Comparison of ENCODE assay signal across 8 mouse cellular contexts in the genomic region with DNA sequence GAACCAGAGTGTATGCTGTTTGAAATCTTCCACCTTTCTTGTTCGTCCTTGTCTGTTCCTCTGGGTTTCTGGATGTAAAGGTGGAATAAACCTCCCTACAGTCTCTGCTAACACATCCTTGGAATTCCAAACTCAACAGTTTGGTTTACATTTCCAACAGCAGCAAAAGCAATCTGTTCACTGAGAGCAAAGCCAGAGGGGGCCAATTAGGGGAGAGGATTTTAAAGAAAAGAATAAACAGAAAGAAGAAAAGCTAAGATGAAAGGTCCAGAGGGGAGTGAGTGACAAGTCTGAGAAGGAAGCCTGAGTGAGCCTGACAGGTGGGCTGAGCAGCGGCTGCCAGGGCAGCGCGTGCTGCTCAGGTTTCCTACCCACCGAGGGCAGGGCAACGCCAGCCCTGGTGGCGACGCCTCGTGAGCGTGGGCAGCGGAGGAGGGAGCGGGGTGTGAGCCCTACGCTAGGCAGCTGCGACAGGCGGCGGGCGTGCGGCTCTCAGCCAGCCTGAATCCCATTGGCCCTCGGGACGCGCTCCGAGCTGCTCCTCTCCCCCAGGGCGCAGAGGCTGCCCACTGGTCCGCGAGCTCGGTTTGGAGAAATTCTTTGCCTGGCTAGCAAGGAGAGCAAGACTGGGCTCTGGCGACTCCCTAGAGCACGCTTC. TPM values are rescaled to one million over a fixed set of nuclear protein-coding genes. Genes with fewer than 3 reads are reported as not detected.
A peak's percentile ranks its signal among the peaks of the same experiment; 100 is the strongest.
DNase-seq lines count a peak whose midpoint lies in the region; ATAC-seq and TF ChIP-seq lines count a peak whose summit lies in the region.

A gene (plus strand): TSS at position 648 of the 658 bp plus-strand sequence.

- peak within 1 kb of the TSS; percentile 63 for H3K9ac ChIP-seq in forebrain, postnatal 0 days
- peak within 1 kb of the TSS; percentile 55 for H3K9ac ChIP-seq in neural tube, embryonic 15.5 days (replicated peaks)

- peaks cover 27% of the 10 kb centered on the region for H3K27me3 ChIP-seq in forebrain, postnatal 0 days (ENCODE audit: insufficient read depth, low read length)
- H3K27me3 ChIP-seq in neural tube, embryonic 15.5 days (replicated peaks): peaks cover 30% of the 10 kb centered on the region

- H3K36me3 ChIP-seq in forebrain, postnatal 0 days (ENCODE audit: insufficient read depth): no peaks in the 10 kb centered on the region
- H3K36me3 ChIP-seq in neural tube, embryonic 15.5 days: no peaks in the 10 kb centered on the region

- H3K9me3 ChIP-seq in forebrain, postnatal 0 days (ENCODE audit: low read length): no peaks in the 10 kb centered on the region
- no peaks in the 10 kb centered on the region for H3K9me3 ChIP-seq in neural tube, embryonic 15.5 days (replicated peaks)

- ATAC-seq in forebrain, postnatal 0 days: peak; percentile 79
- ATAC-seq in neural tube, embryonic 15.5 days (ENCODE audit: low FRiP score): peak; percentile 67
- no peak for ATAC-seq in erythroblast, adult 5-6 weeks (replicated peaks; ENCODE audit: low FRiP score, poor library complexity, severe bottlenecking)

- intact Hi-C loops in gastrocnemius, postnatal 14 days (cut with DNase I; ENCODE audit: low total_unique reads): no loop called here
- intact Hi-C loops in left cerebral cortex, postnatal 10 days (cut with DNase I): no loop called here

- 2% methylated on average over 28 of the region's 28 CpGs for WGBS in forebrain, postnatal 0 days
- under 1% methylated on average over 28 of the region's 28 CpGs for WGBS in neural tube, embryonic 15.5 days

- H3K4me3 ChIP-seq in forebrain, postnatal 0 days (ENCODE audit: low read depth, low read length): peak within 1 kb of the TSS; percentile 59
- H3K4me3 ChIP-seq in neural tube, embryonic 15.5 days (replicated peaks): peak within 1 kb of the TSS; percentile 52

- peak within 1 kb of the TSS; percentile 97 for H3K4me2 ChIP-seq in forebrain, postnatal 0 days (ENCODE audit: low read depth)
- peak within 1 kb of the TSS; percentile 98 for H3K4me2 ChIP-seq in neural tube, embryonic 15.5 days

- 0 out of 2 replicates have a peak, but pooled peaks have one; percentile 8 for TF ChIP-seq CTCF in forebrain, postnatal 0 days (IDR thresholded peaks at IDR 0.05; ENCODE audit: low read depth)

- peak; percentile 16 for DNase-seq in gastrocnemius, postnatal 14 days
- no peak for DNase-seq in gastrocnemius, adult 18-20 months (ENCODE audit: low spot score)
- DNase-seq in Muller cell, postnatal 12 days (ENCODE audit: inconsistent ontology term): peak; percentile 62
- DNase-seq in forebrain, postnatal 0 days: peak; percentile 60
- peak in 1 of 2 experiments; percentile 59 for DNase-seq in left cerebral cortex, postnatal 10 days (ENCODE audit: extremely low spot score in 1 of 2, low spot score in 2 of 2)
- no peak for DNase-seq in urinary bladder, postnatal 36 days (ENCODE audit: low spot score in 2 of 2)

- no peak within 1 kb of the TSS for H3K27ac ChIP-seq in forebrain, postnatal 0 days (ENCODE audit: low read depth, low read length)
- peak within 1 kb of the TSS; percentile 51 for H3K27ac ChIP-seq in neural tube, embryonic 15.5 days (replicated peaks)

- peaks cover 5% of the 10 kb centered on the region; the same call in 1 of the 2 replicates for H3K4me1 ChIP-seq in forebrain, postnatal 0 days (ENCODE audit: insufficient read depth)
- peaks cover 31% of the 10 kb centered on the region for H3K4me1 ChIP-seq in neural tube, embryonic 15.5 days

RNA-seq across cellular contexts. Expression of the gene that starts here (rescaled TPM):
- under 1 TPM; 0.38 to 0.90 TPM for total RNA-seq in gastrocnemius, postnatal 14 days (2021)
- not detected for total RNA-seq in gastrocnemius, adult 18-20 months (2021)
- total RNA-seq in forebrain, postnatal 0 days (2014; rRNA removed): 13.6 and 14.5 TPM in 2 replicates
- polyA plus RNA-seq in forebrain, postnatal 0 days (2015; fragmentation: Nextera tagmentation; extraction: Ambion mirVana): 7.3 and 8.2 TPM in 2 replicates
- 10 to 100 TPM; 11.3 to 12.7 TPM for total RNA-seq in left cerebral cortex, postnatal 10 days (2021)
- 9.4 and 12.9 TPM in 2 replicates for polyA plus RNA-seq in neural tube, embryonic 15.5 days (2015; fragmentation: Nextera tagmentation; extraction: Ambion mirVana)
- total RNA-seq in erythroblast, adult 5-6 weeks (2015; ENCODE audit: low replicate concordance): not detected in 2 replicates
- total RNA-seq in erythroblast, adult 5-6 weeks (2017; ENCODE audit: low replicate concordance): not detected in 2 replicates

Comparison
In these comparisons a context has a peak if more than half of its experiments do, and no peak if none do; other contexts are left out.
1. Peak in DNase-seq in gastrocnemius, postnatal 14 days; RNA of the gene not detected or under 1 TPM.
2. DNase-seq: peak in Muller cell, postnatal 12 days (single experiment) and forebrain, postnatal 0 days (single experiment); none in gastrocnemius, adult 18-20 months (single experiment) and urinary bladder, postnatal 36 days (0 of 2).